Mouse (Mus musculus): ENCODE data around the gene Begain. TPM values are rescaled to one million over a fixed set of nuclear protein-coding genes. Genes with fewer than 3 reads are reported as not detected.

Gene Begain
- total RNA-seq, 1 experiment: 1.3 TPM

DNA sequence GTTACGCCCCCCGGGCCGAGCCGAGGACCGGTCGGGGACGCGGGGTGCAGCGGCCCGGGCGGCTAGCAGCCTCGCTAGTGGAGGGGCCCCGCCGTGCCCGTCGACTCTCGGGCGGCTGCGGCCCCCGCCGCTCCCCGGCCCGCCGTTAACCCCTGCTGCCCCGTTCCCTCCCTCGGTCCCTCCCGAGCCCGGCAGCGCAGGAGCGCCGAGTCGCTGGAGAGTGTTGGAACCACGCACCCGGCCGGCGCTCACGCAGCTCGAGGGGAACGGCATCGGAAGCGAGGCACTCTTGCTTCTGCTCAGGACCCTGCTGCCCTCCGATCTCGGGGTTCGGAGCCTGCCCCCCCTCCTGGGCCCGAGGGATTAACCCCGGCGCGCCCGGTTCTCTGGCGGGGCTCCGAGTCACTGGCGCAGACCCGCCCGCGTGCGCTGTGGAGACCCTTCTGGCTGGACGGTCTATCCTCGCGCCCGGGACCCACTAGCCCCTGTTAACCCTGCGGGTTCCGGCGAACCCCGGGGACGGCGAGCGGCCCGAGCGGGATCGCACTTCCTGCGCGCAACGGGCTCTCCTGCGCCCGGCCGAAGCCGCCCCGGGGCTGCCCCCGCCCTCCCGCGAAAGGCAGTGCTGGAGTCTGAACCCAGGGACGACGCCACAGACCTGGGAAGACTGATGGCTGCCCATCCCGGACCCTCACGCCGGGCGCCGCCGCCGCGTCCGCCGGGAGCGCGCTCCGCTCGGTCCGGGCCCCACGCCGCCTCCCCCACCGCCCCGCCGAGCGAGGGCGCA lies 14.8 kb downstream of the Begain start:
- DNase-seq (ENCODE audit: low read depth, low spot score): no peak
- Histone ChIP-seq H3K9ac (ENCODE audit: insufficient read depth, low read depth, low read length, poor library complexity, severe bottlenecking) (peak overlapping the region; percentile 8; the same call in 1 of the 2 replicates), H3K27ac (ENCODE audit: insufficient read depth, low read depth, low read length, poor library complexity, severe bottlenecking) (no peak overlapping the region), H3K9me3 (ENCODE audit: control insufficient read depth, insufficient read depth, low read depth, low read length) (no peaks in the 10 kb centered on the region), H3K4me1 (ENCODE audit: control insufficient read depth in 2 of 2, insufficient read depth in 2 of 2, low read length in 2 of 2, poor library complexity in 1 of 2) (no peaks in the 10 kb centered on the region), H3K36me3 (ENCODE audit: control insufficient read depth, insufficient read depth, low read length, poor library complexity, severe bottlenecking) (no peaks in the 10 kb centered on the region), H3K4me3 (ENCODE audit: insufficient read depth in 1 of 2, low read depth in 1 of 2, low read length in 2 of 2, poor library complexity in 1 of 2, severe bottlenecking in 1 of 2) (peak overlapping the region; percentile 70 to 72)
- TF ChIP-seq MAFK (IDR thresholded peaks at IDR 0.05; ENCODE audit: insufficient read depth, low read depth, low read length) (no peak), ZC3H11A (IDR thresholded peaks at IDR 0.05; ENCODE audit: borderline replicate concordance, low read depth, low read length) (no peak), HCFC1 (IDR thresholded peaks at IDR 0.05; ENCODE audit: borderline replicate concordance, insufficient read depth, low read length) (no peak), CHD2 (IDR thresholded peaks at IDR 0.05; ENCODE audit: low read depth, low read length) (no peak), ZNF384 (IDR thresholded peaks at IDR 0.05; ENCODE audit: low read depth, low read length) (no peak)
- in situ Hi-C loops (cut with MboI; ENCODE audit: low sequenced_read_pairs in 2 of 2, unreplicated experiment in 2 of 2): no loop called here

DNA sequence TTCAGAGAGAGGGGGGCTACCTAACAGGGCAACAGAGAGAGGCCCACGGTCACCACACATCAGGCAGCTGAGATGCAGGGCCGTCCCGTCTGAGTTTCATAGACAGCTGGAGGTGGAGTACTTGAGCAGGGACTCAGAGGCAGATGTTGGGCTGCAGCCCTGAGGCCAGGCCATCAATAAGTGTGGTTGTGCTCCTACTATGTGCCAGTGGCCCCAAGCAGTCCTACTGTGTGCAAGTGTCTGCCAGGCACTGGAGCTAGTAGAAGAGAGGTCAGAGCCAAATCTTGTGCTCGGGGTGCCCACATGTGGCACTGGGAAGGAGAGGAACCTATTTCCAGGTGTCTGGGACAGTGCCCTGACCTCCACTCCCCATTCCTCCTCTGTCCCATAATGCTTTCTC lies 18.1 kb downstream of the Begain start:
- H3K36me3 ChIP-seq (ENCODE audit: control insufficient read depth, insufficient read depth, low read length, poor library complexity, severe bottlenecking): no peaks in the 10 kb centered on the region
- H3K9ac ChIP-seq (ENCODE audit: insufficient read depth, low read depth, low read length, poor library complexity, severe bottlenecking): no peak overlapping the region
- no peak overlapping the region for H3K27ac ChIP-seq (ENCODE audit: insufficient read depth, low read depth, low read length, poor library complexity, severe bottlenecking)
- no peaks in the 10 kb centered on the region for H3K4me1 ChIP-seq (ENCODE audit: control insufficient read depth in 2 of 2, insufficient read depth in 2 of 2, low read length in 2 of 2, poor library complexity in 1 of 2)
- in situ Hi-C loops (cut with MboI; ENCODE audit: low sequenced_read_pairs in 2 of 2, unreplicated experiment in 2 of 2): no loop called here
- TF ChIP-seq ZC3H11A (IDR thresholded peaks at IDR 0.05; ENCODE audit: borderline replicate concordance, low read depth, low read length): no peak
- TF ChIP-seq MAFK (IDR thresholded peaks at IDR 0.05; ENCODE audit: insufficient read depth, low read depth, low read length): no peak
- TF ChIP-seq HCFC1 (IDR thresholded peaks at IDR 0.05; ENCODE audit: borderline replicate concordance, insufficient read depth, low read length): no peak
- TF ChIP-seq CHD2 (IDR thresholded peaks at IDR 0.05; ENCODE audit: low read depth, low read length): no peak
- no peak for TF ChIP-seq ZNF384 (IDR thresholded peaks at IDR 0.05; ENCODE audit: low read depth, low read length)
- DNase-seq (ENCODE audit: low read depth, low spot score): no peak
- H3K9me3 ChIP-seq (ENCODE audit: control insufficient read depth, insufficient read depth, low read depth, low read length): no peaks in the 10 kb centered on the region
- H3K4me3 ChIP-seq (ENCODE audit: insufficient read depth in 1 of 2, low read depth in 1 of 2, low read length in 2 of 2, poor library complexity in 1 of 2, severe bottlenecking in 1 of 2): no peak overlapping the region

DNA sequence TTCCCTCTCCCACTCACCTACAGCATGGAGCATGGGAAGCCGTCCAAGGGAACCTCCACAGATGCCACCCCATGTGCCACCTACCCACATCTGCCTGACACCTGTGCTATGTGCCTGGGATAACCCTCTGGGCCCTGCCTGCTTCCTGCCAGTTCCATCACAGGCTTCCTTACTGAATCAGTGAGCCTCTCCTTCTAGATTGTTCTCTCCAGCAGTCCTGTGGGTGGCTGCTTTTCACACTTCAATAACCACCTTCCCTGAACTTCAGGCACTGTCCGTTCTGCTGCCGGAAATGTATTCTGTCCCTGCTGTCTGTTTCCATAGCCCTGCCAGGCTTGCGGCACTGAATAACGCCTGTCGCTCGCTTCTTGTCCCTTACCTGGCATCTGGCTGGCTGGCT lies 22.4 kb downstream of the Begain start:
- no peak overlapping the region for H3K27ac ChIP-seq (ENCODE audit: insufficient read depth, low read depth, low read length, poor library complexity, severe bottlenecking)
- H3K9me3 ChIP-seq (ENCODE audit: control insufficient read depth, insufficient read depth, low read depth, low read length): no peaks in the 10 kb centered on the region
- H3K36me3 ChIP-seq (ENCODE audit: control insufficient read depth, insufficient read depth, low read length, poor library complexity, severe bottlenecking): no peaks in the 10 kb centered on the region
- H3K9ac ChIP-seq (ENCODE audit: insufficient read depth, low read depth, low read length, poor library complexity, severe bottlenecking): no peak overlapping the region
- in situ Hi-C loops (cut with MboI; ENCODE audit: low sequenced_read_pairs in 2 of 2, unreplicated experiment in 2 of 2): no loop called here
- no peak for DNase-seq (ENCODE audit: low read depth, low spot score)
- no peaks in the 10 kb centered on the region; a peak in 1 of 4 replicates for H3K4me1 ChIP-seq (ENCODE audit: control insufficient read depth in 2 of 2, insufficient read depth in 2 of 2, low read length in 2 of 2, poor library complexity in 1 of 2)
- TF ChIP-seq MAFK (IDR thresholded peaks at IDR 0.05; ENCODE audit: insufficient read depth, low read depth, low read length): no peak
- no peak for TF ChIP-seq CHD2 (IDR thresholded peaks at IDR 0.05; ENCODE audit: low read depth, low read length)
- no peak for TF ChIP-seq ZC3H11A (IDR thresholded peaks at IDR 0.05; ENCODE audit: borderline replicate concordance, low read depth, low read length)
- TF ChIP-seq ZNF384 (IDR thresholded peaks at IDR 0.05; ENCODE audit: low read depth, low read length): no peak
- TF ChIP-seq HCFC1 (IDR thresholded peaks at IDR 0.05; ENCODE audit: borderline replicate concordance, insufficient read depth, low read length): no peak
- H3K4me3 ChIP-seq (ENCODE audit: insufficient read depth in 1 of 2, low read depth in 1 of 2, low read length in 2 of 2, poor library complexity in 1 of 2, severe bottlenecking in 1 of 2): no peak overlapping the region

DNA sequence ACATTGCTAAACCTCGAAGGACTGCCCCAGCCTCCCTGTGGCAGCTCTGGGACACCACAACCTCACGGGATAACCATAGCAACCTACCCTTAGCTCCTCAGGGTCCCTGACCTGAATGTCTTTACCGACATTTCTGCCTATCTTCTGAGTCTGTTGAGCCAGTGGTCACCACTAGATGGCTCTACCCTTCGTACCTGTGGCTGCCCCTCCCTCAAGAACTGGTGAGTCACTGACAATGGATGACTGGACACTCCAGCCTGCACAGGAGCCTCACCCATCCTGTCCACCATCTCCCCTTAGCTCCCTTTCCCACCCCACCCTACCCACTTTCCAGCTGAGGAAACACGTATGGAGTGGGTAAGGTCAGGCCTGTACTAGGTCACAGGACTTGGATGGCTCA lies 23.5 kb downstream of the Begain start:
- no peak overlapping the region for H3K4me3 ChIP-seq (ENCODE audit: insufficient read depth in 1 of 2, low read depth in 1 of 2, low read length in 2 of 2, poor library complexity in 1 of 2, severe bottlenecking in 1 of 2)
- in situ Hi-C loops (cut with MboI; ENCODE audit: low sequenced_read_pairs in 2 of 2, unreplicated experiment in 2 of 2): no loop called here
- TF ChIP-seq CHD2 (IDR thresholded peaks at IDR 0.05; ENCODE audit: low read depth, low read length) (no peak), ZC3H11A (IDR thresholded peaks at IDR 0.05; ENCODE audit: borderline replicate concordance, low read depth, low read length) (no peak), MAFK (IDR thresholded peaks at IDR 0.05; ENCODE audit: insufficient read depth, low read depth, low read length) (0 out of 2 replicates have a peak, but pooled peaks have one; percentile 26), ZNF384 (IDR thresholded peaks at IDR 0.05; ENCODE audit: low read depth, low read length) (no peak), HCFC1 (IDR thresholded peaks at IDR 0.05; ENCODE audit: borderline replicate concordance, insufficient read depth, low read length) (no peak)
- no peaks in the 10 kb centered on the region for H3K36me3 ChIP-seq (ENCODE audit: control insufficient read depth, insufficient read depth, low read length, poor library complexity, severe bottlenecking)
- no peaks in the 10 kb centered on the region for H3K9me3 ChIP-seq (ENCODE audit: control insufficient read depth, insufficient read depth, low read depth, low read length)
- no peaks in the 10 kb centered on the region; a peak in 1 of 4 replicates for H3K4me1 ChIP-seq (ENCODE audit: control insufficient read depth in 2 of 2, insufficient read depth in 2 of 2, low read length in 2 of 2, poor library complexity in 1 of 2)
- no peak for DNase-seq (ENCODE audit: low read depth, low spot score)
- H3K9ac ChIP-seq (ENCODE audit: insufficient read depth, low read depth, low read length, poor library complexity, severe bottlenecking): no peak overlapping the region
- no peak overlapping the region for H3K27ac ChIP-seq (ENCODE audit: insufficient read depth, low read depth, low read length, poor library complexity, severe bottlenecking)
